Mouse (Mus musculus): ENCODE results near the gene Col12a1.

Gene Col12a1

GRCm38 (mm10) chr9:79605722-79606121 is 112.9 kb downstream of the Col12a1 start:
- DNase-seq (ENCODE audit: low read depth, low spot score) = no peak

GRCm38 (mm10) chr9:79604546-79604945 is 114.1 kb downstream of the Col12a1 start:
- DNase-seq (ENCODE audit: low read depth, low spot score) = no peak

GRCm38 (mm10) chr9:79603448-79603847 is 115.2 kb downstream of the Col12a1 start:
- DNase-seq (ENCODE audit: low read depth, low spot score) = no peak

- DNase-seq (ENCODE audit: low read depth, low spot score) = no peak
Observed at GRCm38 (mm10) chr9:79600237-79600570, 118.4 kb downstream of the Col12a1 start.

GRCm38 (mm10) chr9:79599395-79600236 is 119.0 kb downstream of the Col12a1 start:
- no peak for DNase-seq (ENCODE audit: low read depth, low spot score)

GRCm38 (mm10) chr9:79598578-79598977 is 120.1 kb downstream of the Col12a1 start:
- no peak for DNase-seq (ENCODE audit: low read depth, low spot score)

GRCm38 (mm10) chr9:79586415-79587195 is 132.0 kb downstream of the Col12a1 start:
- no peak for DNase-seq (ENCODE audit: low read depth, low spot score)

GRCm38 (mm10) chr9:79566838-79567237 is 151.8 kb downstream of the Col12a1 start:
- no peak for DNase-seq (ENCODE audit: low read depth, low spot score)

GRCm38 (mm10) chr9:79553297-79553696 is 165.3 kb downstream of the Col12a1 start:
- DNase-seq (ENCODE audit: low read depth, low spot score) = no peak
